Mouse (Mus musculus) midbrain, embryonic 16.5 days (tissue): ENCODE results near the gene Rarres1. TPM values are rescaled to one million over a fixed set of nuclear protein-coding genes. Genes with fewer than 3 reads are reported as not detected.

Source experiments
- ATAC-seq: fragments of 200-750 bp; cut with Nextera tagmentation; 2 replicates; pipeline ENCODE4 v1.8.0; 2017; ENCODE audit warnings: moderate TSS enrichment
- H3K27ac ChIP-seq: fragments of 300-500 bp; sonication (generic); 2 replicates; pipeline ENCODE4 v1.5.1; 2014; ENCODE audit warnings: mild to moderate bottlenecking, low read length, mixed read lengths
- H3K27me3 ChIP-seq: fragments of 300-500 bp; sonication (generic); 2 replicates; pipeline ENCODE4 v1.6.1; 2014; ENCODE audit warnings: low read depth, low read length, mixed read lengths; ENCODE audit not compliant: control insufficient read depth, insufficient read depth
- H3K36me3 ChIP-seq: fragments of 300-500 bp; sonication (generic); 2 replicates; pipeline ENCODE4 v1.6.1; 2014; ENCODE audit warnings: mild to moderate bottlenecking, low read length, moderate library complexity, mixed read lengths; ENCODE audit not compliant: control insufficient read depth, insufficient read depth
- H3K4me1 ChIP-seq: fragments of 300-500 bp; sonication (generic); 2 replicates; pipeline ENCODE4 v1.6.1; 2014; ENCODE audit warnings: mild to moderate bottlenecking, low read length, mixed read lengths; ENCODE audit not compliant: control insufficient read depth, insufficient read depth
- H3K4me2 ChIP-seq: fragments of 300-500 bp; sonication (generic); 2 replicates; pipeline ENCODE4 v1.6.1; 2014; ENCODE audit warnings: mild to moderate bottlenecking, low read length, mixed read lengths
- H3K4me3 ChIP-seq: fragments of 300-500 bp; sonication (generic); 2 replicates; pipeline ENCODE4 v1.5.1; 2014; ENCODE audit warnings: low read depth, mild to moderate bottlenecking, low read length, moderate library complexity, mixed read lengths
- H3K9ac ChIP-seq: fragments of 300-500 bp; sonication (generic); 2 replicates; pipeline ENCODE4 v1.6.1; 2014; ENCODE audit warnings: low read depth, low read length, mixed read lengths
- H3K9me3 ChIP-seq: fragments of 300-500 bp; sonication (generic); replicated peaks from 2 replicates; pipeline ENCODE4 v1.6.1; 2014; ENCODE audit warnings: mild to moderate bottlenecking, low read length, mixed read lengths; ENCODE audit not compliant: control insufficient read depth, poor library complexity, severe bottlenecking
- WGBS: fragments of 180-500 bp; shearing (Covaris S2); extraction: QIAGEN DNeasy Blood & Tissue Kit; methylation state at CpG from one replicate; pipeline ENCODE4 v1.1.7; 2014; 5-methylcytosine and 5-hydroxymethylcytosine counted together
- polyA plus RNA-seq: library from polyadenylated mRNA; unstranded; fragments of >200 nt; fragmentation: Nextera tagmentation; extraction: Ambion mirVana; gene quantifications from 2 replicates; pipeline ENCODE4 v1.2.1, GENCODE M21; 2015

Gene Rarres1
- polyA plus RNA-seq, 1 experiment from 2014 or later, result 3.2 TPM

- no peak for ATAC-seq
- Histone ChIP-seq H3K4me3 (no peak overlapping the region), H3K4me1 (no peaks in the 10 kb centered on the region), H3K9ac (no peak overlapping the region), H3K27ac (no peak overlapping the region), H3K36me3 (no peaks in the 10 kb centered on the region), H3K9me3 (no peaks in the 10 kb centered on the region), H3K4me2 (no peak overlapping the region), H3K27me3 (no peaks in the 10 kb centered on the region)
- 78% methylated on average over 8 of the region's 8 CpGs for WGBS
Measured at GRCm38 (mm10) chr3:67543630-67544029, 28.3 kb upstream of the Rarres1 start.

GRCm38 (mm10) chr3:67524768-67525167, 9.4 kb upstream of the Rarres1 start:
- 81% methylated on average over 6 of the region's 6 CpGs for WGBS
- H3K9me3 ChIP-seq, result no peaks in the 10 kb centered on the region

GRCm38 (mm10) chr3:67522709-67523108, 7.4 kb upstream of the Rarres1 start:
- ATAC-seq, result no peak
- no peaks in the 10 kb centered on the region for H3K36me3 ChIP-seq
- H3K27ac ChIP-seq, result no peak overlapping the region
- no peak overlapping the region for H3K4me3 ChIP-seq
- H3K27me3 ChIP-seq, result no peaks in the 10 kb centered on the region
- WGBS, result 90% methylated on average over 8 of the region's 8 CpGs
- H3K4me2 ChIP-seq, result no peak overlapping the region
- H3K9me3 ChIP-seq, result no peaks in the 10 kb centered on the region
- H3K9ac ChIP-seq, result no peak overlapping the region
- H3K4me1 ChIP-seq, result no peaks in the 10 kb centered on the region

More at GRCm38 (mm10) chr3:67524768-67525167, 9.4 kb upstream of the Rarres1 start:
- H3K4me3 ChIP-seq, result no peak overlapping the region
- H3K27me3 ChIP-seq, result no peaks in the 10 kb centered on the region
- no peak overlapping the region for H3K27ac ChIP-seq
- H3K4me2 ChIP-seq, result no peak overlapping the region
- H3K4me1 ChIP-seq, result no peaks in the 10 kb centered on the region
- no peak overlapping the region for H3K9ac ChIP-seq
- ATAC-seq, result no peak
- no peaks in the 10 kb centered on the region for H3K36me3 ChIP-seq

- Histone ChIP-seq H3K27ac (no peak overlapping the region), H3K36me3 (no peaks in the 10 kb centered on the region), H3K4me2 (no peak overlapping the region), H3K9ac (no peak overlapping the region), H3K9me3 (no peaks in the 10 kb centered on the region), H3K4me1 (peaks cover under 1% of the 10 kb centered on the region; the same call in 1 of the 2 replicates), H3K27me3 (peaks cover 9% of the 10 kb centered on the region), H3K4me3 (no peak overlapping the region)
- ATAC-seq, result no peak
- WGBS, result 89% methylated on average over 5 of the region's 5 CpGs
Measured at GRCm38 (mm10) chr3:67520568-67521143, 5.3 kb upstream of the Rarres1 start.

GRCm38 (mm10) chr3:67514801-67515273, 486 bp downstream of the Rarres1 start:
- Histone ChIP-seq H3K9me3 (no peaks in the 10 kb centered on the region), H3K27me3 (peaks cover 15% of the 10 kb centered on the region), H3K36me3 (no peaks in the 10 kb centered on the region), H3K4me3 (peak overlapping the region; percentile 68), H3K4me2 (peak overlapping the region; percentile 100), H3K27ac (peak overlapping the region; percentile 22; the same call in 1 of the 2 replicates), H3K4me1 (peaks cover 5% of the 10 kb centered on the region; the same call in 1 of the 2 replicates), H3K9ac (peak overlapping the region; percentile 74)
- 5% methylated on average over 40 of the region's 40 CpGs for WGBS
- peak; percentile 72 for ATAC-seq

GRCm38 (mm10) chr3:67512807-67513206, 2.5 kb downstream of the Rarres1 start:
- peak; percentile 79 for ATAC-seq
- H3K36me3 ChIP-seq, result no peaks in the 10 kb centered on the region
- H3K9me3 ChIP-seq, result no peaks in the 10 kb centered on the region
- no peak overlapping the region for H3K9ac ChIP-seq
- H3K4me2 ChIP-seq, result no peak overlapping the region
- H3K27me3 ChIP-seq, result peaks cover 15% of the 10 kb centered on the region
- peaks cover 5% of the 10 kb centered on the region; the same call in 1 of the 2 replicates for H3K4me1 ChIP-seq
- WGBS, result under 1% methylated on average over 5 of the region's 5 CpGs
- no peak overlapping the region for H3K4me3 ChIP-seq
- no peak overlapping the region for H3K27ac ChIP-seq

- Histone ChIP-seq H3K4me2 (no peak overlapping the region), H3K27me3 (peaks cover 2% of the 10 kb centered on the region; the same call in 1 of the 2 replicates), H3K9ac (no peak overlapping the region), H3K27ac (no peak overlapping the region), H3K4me1 (no peaks in the 10 kb centered on the region), H3K9me3 (no peaks in the 10 kb centered on the region), H3K4me3 (no peak overlapping the region), H3K36me3 (no peaks in the 10 kb centered on the region)
- 82% methylated on average over 10 of the region's 10 CpGs for WGBS
- ATAC-seq, result no peak
Measured at GRCm38 (mm10) chr3:67508216-67508892, 7.0 kb downstream of the Rarres1 start.

- Histone ChIP-seq H3K36me3 (no peaks in the 10 kb centered on the region), H3K27ac (no peak overlapping the region), H3K4me1 (no peaks in the 10 kb centered on the region), H3K27me3 (no peaks in the 10 kb centered on the region), H3K9me3 (no peaks in the 10 kb centered on the region), H3K4me2 (no peak overlapping the region), H3K9ac (no peak overlapping the region), H3K4me3 (no peak overlapping the region)
- 81% methylated on average over 2 of the region's 2 CpGs for WGBS
- ATAC-seq, result no peak
Measured at GRCm38 (mm10) chr3:67505286-67505685, 10.0 kb downstream of the Rarres1 start.

- WGBS, result 4% methylated on average over 3 of the region's 3 CpGs
Measured at GRCm38 (mm10) chr3:67503878-67504277, 11.4 kb downstream of the Rarres1 start.

More at GRCm38 (mm10) chr3:67503878-67504277, 11.4 kb downstream of the Rarres1 start:
- Histone ChIP-seq H3K27ac (no peak overlapping the region), H3K27me3 (no peaks in the 10 kb centered on the region), H3K4me3 (no peak overlapping the region), H3K9ac (no peak overlapping the region), H3K9me3 (no peaks in the 10 kb centered on the region), H3K4me2 (no peak overlapping the region), H3K36me3 (no peaks in the 10 kb centered on the region), H3K4me1 (no peaks in the 10 kb centered on the region)
- no peak for ATAC-seq
